Mouse (Mus musculus) myocyte (in vitro differentiated cells): ENCODE data around the gene Trak1.

Source experiments
- E2F4 ChIP-seq: IDR thresholded peaks from one replicate; pipeline ENCODE4 v1.6.1; 2011; ENCODE audit warnings: mild to moderate bottlenecking, control low read depth, moderate library complexity; ENCODE audit not compliant: insufficient read depth
- MAX ChIP-seq: IDR thresholded peaks from one replicate; pipeline ENCODE4 v1.6.1; 2011; ENCODE audit warnings: low read depth, mild to moderate bottlenecking, control low read depth
- MYOG ChIP-seq, 3 experiments: IDR thresholded peaks; one replicate each; pipeline ENCODE4 v1.6.1; 2011; ENCODE audit warnings: control low read depth in 2 of 3, low read depth in 2 of 3, mild to moderate bottlenecking in 2 of 3; ENCODE audit not compliant: insufficient read length in 2 of 3, control insufficient read depth in 1 of 3, insufficient read depth in 1 of 3
- POLR2A ChIP-seq: IDR thresholded peaks from one replicate; pipeline ENCODE4 v1.6.1; 2011; ENCODE audit warnings: low read depth, mild to moderate bottlenecking, control low read depth, moderate library complexity; ENCODE audit not compliant: insufficient read length
- POLR2AphosphoS2 ChIP-seq: IDR thresholded peaks from one replicate; pipeline ENCODE4 v1.6.1; 2011; ENCODE audit warnings: low read depth, control low read depth; ENCODE audit not compliant: insufficient read length
- TCF3 ChIP-seq: IDR thresholded peaks from one replicate; pipeline ENCODE4 v1.6.1; 2011; ENCODE audit warnings: low read depth, control low read depth; ENCODE audit not compliant: insufficient read length

DNA sequence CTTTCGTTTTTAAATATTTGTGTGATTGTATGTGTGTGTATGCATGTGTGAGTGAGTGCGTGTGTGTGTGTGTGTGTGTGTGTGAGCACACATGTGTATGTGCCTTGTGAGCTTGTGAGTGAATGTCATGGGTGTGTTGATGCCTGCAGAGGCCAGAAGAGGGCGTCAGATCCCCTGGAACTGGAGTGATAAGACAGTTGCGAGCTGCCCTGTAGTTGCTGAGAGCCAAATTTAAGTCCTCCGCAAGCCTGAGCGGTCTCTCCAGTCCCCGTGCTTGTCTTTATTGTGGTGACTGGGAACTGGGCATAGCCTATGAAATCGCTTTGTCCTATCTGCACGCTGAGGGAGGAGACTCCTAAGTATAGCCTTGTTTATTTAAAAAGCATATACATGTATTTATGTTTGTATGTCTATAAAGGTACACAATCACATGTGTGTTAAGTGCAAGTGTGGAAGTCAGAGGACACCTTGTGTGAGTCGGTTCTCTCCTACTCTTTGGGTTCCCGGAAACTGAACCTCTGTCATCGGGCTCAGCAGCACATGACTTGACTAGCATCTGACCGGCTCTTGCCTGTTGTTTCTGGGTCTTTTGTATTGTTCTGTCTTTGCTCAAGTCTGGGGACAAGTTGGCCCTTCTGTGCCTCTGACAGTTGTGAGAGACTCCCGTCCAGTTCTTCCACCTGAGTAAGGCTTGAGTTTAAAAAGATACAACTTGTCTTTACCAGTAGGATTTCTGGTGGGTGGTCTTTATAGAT is 46.0 kb downstream of the Trak1 start:
- TF ChIP-seq E2F4 = no peak
- no peak for TF ChIP-seq POLR2A
- TF ChIP-seq TCF3 = no peak
- TF ChIP-seq MYOG (IDR thresholded peaks at IDR 0.05; ENCODE audit: control insufficient read depth in 1 of 3, insufficient read depth in 1 of 3, insufficient read length in 2 of 3, low read depth in 2 of 3) = no peak
- TF ChIP-seq POLR2AphosphoS2 = no peak
- no peak for TF ChIP-seq MAX
